Mouse (Mus musculus) liver, postnatal 0 days (tissue): ENCODE measurements around the gene Mettl26. TPM values are rescaled to one million over a fixed set of nuclear protein-coding genes. Genes with fewer than 3 reads are reported as not detected.

ENCODE experiments used
- ATAC-seq: fragments of 200-750 bp; cut with Nextera tagmentation; 2 replicates; pipeline ENCODE4 v1.8.0; 2017; ENCODE audit warnings: mild to moderate bottlenecking, moderate library complexity
- DNase-seq: peaks from one replicate; pipeline ENCODE4 v3.0.0-alpha.2; 2016
- H3K27ac ChIP-seq: fragments of 300-500 bp; sonication (generic); 2 replicates; pipeline ENCODE4 v1.5.1; 2014; ENCODE audit warnings: antibody characterized with exemption, moderate library complexity, mild to moderate bottlenecking, low read depth
- H3K27me3 ChIP-seq: fragments of 300-500 bp; sonication (generic); 2 replicates; pipeline ENCODE4 v1.6.1; 2014; ENCODE audit warnings: low read length, control low read depth, mixed read lengths; ENCODE audit not compliant: insufficient read depth
- H3K36me3 ChIP-seq: fragments of 300-500 bp; sonication (generic); replicated peaks from 2 replicates; pipeline ENCODE4 v1.6.1; 2014; ENCODE audit warnings: mild to moderate bottlenecking, control low read depth, low read length, moderate library complexity, mixed read lengths; ENCODE audit not compliant: insufficient read depth
- H3K4me1 ChIP-seq: fragments of 300-500 bp; sonication (generic); 2 replicates; pipeline ENCODE4 v1.6.1; 2014; ENCODE audit warnings: antibody characterized with exemption, mild to moderate bottlenecking, control low read depth; ENCODE audit not compliant: insufficient read depth
- H3K4me2 ChIP-seq: fragments of 300-500 bp; sonication (generic); 2 replicates; pipeline ENCODE4 v1.6.1; 2014; ENCODE audit warnings: low read depth, mild to moderate bottlenecking, low read length, moderate library complexity, mixed read lengths
- H3K4me3 ChIP-seq: fragments of 300-500 bp; sonication (generic); 2 replicates; pipeline ENCODE4 v1.5.1; 2014; ENCODE audit warnings: low read depth, low read length
- H3K9ac ChIP-seq: fragments of 300-500 bp; sonication (generic); replicated peaks from 2 replicates; pipeline ENCODE4 v1.6.1; 2014; ENCODE audit warnings: mild to moderate bottlenecking, moderate library complexity
- H3K9me3 ChIP-seq: fragments of 300-500 bp; sonication (generic); 2 replicates; pipeline ENCODE4 v1.6.1; 2016; ENCODE audit warnings: mild to moderate bottlenecking, control low read depth, low read length, mixed read lengths
- CTCF ChIP-seq: sonication (generic); IDR thresholded peaks from 2 replicates; pipeline ENCODE4 v1.5.1; 2016; ENCODE audit warnings: antibody characterized with exemption, low read depth
- EP300 ChIP-seq: IDR thresholded peaks from 2 replicates; pipeline ENCODE4 v1.6.1; 2016; ENCODE audit warnings: antibody characterized with exemption, low read depth, mild to moderate bottlenecking
- WGBS: fragments of 180-500 bp; shearing (Covaris S2); extraction: QIAGEN DNeasy Blood & Tissue Kit; methylation state at CpG from one replicate; pipeline ENCODE4 v1.1.7; 2014; ENCODE audit not compliant: insufficient replicate concordance; 5-methylcytosine and 5-hydroxymethylcytosine counted together
- polyA plus RNA-seq: library from polyadenylated mRNA; unstranded; fragments of >200 nt; fragmentation: Nextera tagmentation; extraction: Ambion mirVana; gene quantifications from 2 replicates; pipeline ENCODE4 v1.2.1, GENCODE M21; 2015

The Mettl26 gene
- polyA plus RNA-seq, 1 experiment from 2014 or later = 72.5 TPM

GRCm38 (mm10) chr17:25860832-25861703 is 13.8 kb upstream of the Mettl26 start, which contains the start of gene Wdr90:
Wdr90 (minus strand) TSS chr17:25861501.
- peak within 1 kb of the TSS; percentile 73 for H3K27ac ChIP-seq
- peak within 1 kb of the TSS; percentile 83 for H3K4me2 ChIP-seq
- peak; percentile 90 for DNase-seq
- TF ChIP-seq CTCF (peak; percentile 49), EP300 (no peak)
- peaks cover 4% of the 10 kb centered on the region; the same call in 1 of the 2 replicates for H3K36me3 ChIP-seq
- H3K4me3 ChIP-seq = peak within 1 kb of the TSS; percentile 57
- H3K9ac ChIP-seq = peak within 1 kb of the TSS; percentile 60
- H3K4me1 ChIP-seq = peaks cover 15% of the 10 kb centered on the region
- H3K27me3 ChIP-seq = no peaks in the 10 kb centered on the region
- ATAC-seq = peak; percentile 88
- WGBS = 4% methylated on average over 59 of the region's 65 CpGs
- no peaks in the 10 kb centered on the region for H3K9me3 ChIP-seq

GRCm38 (mm10) chr17:25861704-25862612 is 12.9 kb upstream of the Mettl26 start:
- Histone ChIP-seq H3K27ac (peak overlapping the region; percentile 73), H3K9ac (peak overlapping the region; percentile 60), H3K4me2 (peak overlapping the region; percentile 83), H3K4me1 (peaks cover 20% of the 10 kb centered on the region), H3K27me3 (no peaks in the 10 kb centered on the region), H3K4me3 (peak overlapping the region; percentile 57), H3K36me3 (peaks cover 4% of the 10 kb centered on the region; the same call in 1 of the 2 replicates), H3K9me3 (no peaks in the 10 kb centered on the region)
- DNase-seq (no peak), ATAC-seq (no peak; the same call in 1 of the 2 replicates)
- 10% methylated on average over 6 of the region's 6 CpGs for WGBS
- TF ChIP-seq CTCF (no peak), EP300 (0 out of 2 replicates have a peak, but pooled peaks have one; percentile 1)

- Histone ChIP-seq H3K4me1 (peaks cover 32% of the 10 kb centered on the region), H3K4me3 (no peak overlapping the region), H3K27me3 (no peaks in the 10 kb centered on the region), H3K9me3 (no peaks in the 10 kb centered on the region), H3K4me2 (no peak overlapping the region), H3K9ac (no peak overlapping the region), H3K36me3 (peaks cover 4% of the 10 kb centered on the region; the same call in 1 of the 2 replicates), H3K27ac (no peak overlapping the region)
- ATAC-seq (no peak), DNase-seq (no peak)
- WGBS = 87% methylated on average over 6 of the region's 6 CpGs
- TF ChIP-seq EP300 (no peak), CTCF (peak; percentile 22)
Observed at GRCm38 (mm10) chr17:25863681-25864080, 11.2 kb upstream of the Mettl26 start.

- H3K27ac ChIP-seq = no peak overlapping the region
- DNase-seq = no peak
- peaks cover 36% of the 10 kb centered on the region for H3K4me1 ChIP-seq
- TF ChIP-seq EP300 = no peak
- TF ChIP-seq CTCF = no peak
- H3K4me2 ChIP-seq = no peak overlapping the region
- peaks cover 4% of the 10 kb centered on the region; the same call in 1 of the 2 replicates for H3K36me3 ChIP-seq
- no peak overlapping the region for H3K4me3 ChIP-seq
- WGBS = 84% methylated on average over 14 of the region's 14 CpGs
- H3K27me3 ChIP-seq = no peaks in the 10 kb centered on the region
- no peak for ATAC-seq
- no peak overlapping the region for H3K9ac ChIP-seq
- H3K9me3 ChIP-seq = no peaks in the 10 kb centered on the region
Observed at GRCm38 (mm10) chr17:25864311-25864710, 10.6 kb upstream of the Mettl26 start.

- Histone ChIP-seq H3K9ac (no peak overlapping the region), H3K27ac (no peak overlapping the region), H3K9me3 (no peaks in the 10 kb centered on the region), H3K4me1 (peaks cover 35% of the 10 kb centered on the region), H3K27me3 (no peaks in the 10 kb centered on the region), H3K4me3 (no peak overlapping the region), H3K4me2 (no peak overlapping the region), H3K36me3 (peaks cover 4% of the 10 kb centered on the region; the same call in 1 of the 2 replicates)
- TF ChIP-seq EP300 (no peak), CTCF (no peak)
- 88% methylated on average over 11 of the region's 11 CpGs for WGBS
- ATAC-seq = no peak
- DNase-seq = no peak
Observed at GRCm38 (mm10) chr17:25865288-25865687, 9.6 kb upstream of the Mettl26 start.

- H3K4me2 ChIP-seq = peak overlapping the region; percentile 96
- no peak for DNase-seq
- 83% methylated on average over 3 of the region's 3 CpGs for WGBS
- peaks cover 4% of the 10 kb centered on the region; the same call in 1 of the 2 replicates for H3K36me3 ChIP-seq
- no peaks in the 10 kb centered on the region for H3K27me3 ChIP-seq
- peaks cover 29% of the 10 kb centered on the region for H3K4me1 ChIP-seq
- no peak for TF ChIP-seq EP300
- TF ChIP-seq CTCF = no peak
- no peaks in the 10 kb centered on the region for H3K9me3 ChIP-seq
- H3K27ac ChIP-seq = peak overlapping the region; percentile 26; the same call in 1 of the 2 replicates
- ATAC-seq = no peak
- no peak overlapping the region for H3K9ac ChIP-seq
- H3K4me3 ChIP-seq = no peak overlapping the region
Observed at GRCm38 (mm10) chr17:25866172-25866571, 8.7 kb upstream of the Mettl26 start.
